Mouse (Mus musculus) kidney, adult 2 months (tissue): ENCODE measurements around the gene Foxp4. TPM values are rescaled to one million over a fixed set of nuclear protein-coding genes. Genes with fewer than 3 reads are reported as not detected.

ENCODE experiments used
- DNase-seq: peaks from one replicate; pipeline ENCODE4 v3.0.0; 2021
- H3K27ac ChIP-seq: fragments of 200-500 bp; 2 replicates; pipeline ENCODE4 v1.5.1; 2012; ENCODE audit warnings: low read depth, low read length, control low read depth, inconsistent platforms; ENCODE audit not compliant: insufficient read depth
- H3K27me3 ChIP-seq: fragments of 200-500 bp; replicated peaks from 2 replicates; pipeline ENCODE4 v1.6.1; 2012; ENCODE audit warnings: mild to moderate bottlenecking, moderate library complexity, low read length, inconsistent platforms; ENCODE audit not compliant: control insufficient read depth, insufficient read depth
- H3K36me3 ChIP-seq: fragments of 200-500 bp; 2 replicates; pipeline ENCODE4 v1.6.1; 2012; ENCODE audit warnings: mild to moderate bottlenecking, moderate library complexity, low read length, inconsistent platforms; ENCODE audit not compliant: control insufficient read depth, insufficient read depth
- H3K4me1 ChIP-seq: fragments of 200-500 bp; 2 replicates; pipeline ENCODE4 v1.6.1; 2011; ENCODE audit warnings: low read length; ENCODE audit not compliant: control insufficient read depth, insufficient read depth
- H3K4me3 ChIP-seq: fragments of 200-500 bp; 2 replicates; pipeline ENCODE4 v1.5.1; 2011; ENCODE audit warnings: mild to moderate bottlenecking, low read depth, low read length, control low read depth; ENCODE audit not compliant: insufficient read depth
- CTCF ChIP-seq: fragments of 200-500 bp; conservative IDR thresholded peaks from 2 replicates; pipeline ENCODE4 v1.5.1; 2011; ENCODE audit warnings: low read depth, mild to moderate bottlenecking, control low read depth, low read length, moderate library complexity, mixed read lengths; ENCODE audit not compliant: insufficient read depth, insufficient read length
- POLR2A ChIP-seq: fragments of 200-500 bp; IDR thresholded peaks from one replicate; pipeline ENCODE4 v1.6.1; 2011; ENCODE audit warnings: low read depth, low read length, control low read depth
- WGBS: fragments of 180-500 bp; shearing (Covaris S2); methylation state at CpG from one replicate; pipeline ENCODE4 v1.1.7; 2018; 5-methylcytosine and 5-hydroxymethylcytosine counted together
- polyA plus RNA-seq: library from polyadenylated mRNA; depleted of rRNA; stranded (reverse); fragments of >200 nt; gene quantifications from 2 replicates; pipeline ENCODE4 v1.2.3, GENCODE M21; 2012

Gene Foxp4
- polyA plus RNA-seq, 1 experiment = 23.5 TPM

DNA sequence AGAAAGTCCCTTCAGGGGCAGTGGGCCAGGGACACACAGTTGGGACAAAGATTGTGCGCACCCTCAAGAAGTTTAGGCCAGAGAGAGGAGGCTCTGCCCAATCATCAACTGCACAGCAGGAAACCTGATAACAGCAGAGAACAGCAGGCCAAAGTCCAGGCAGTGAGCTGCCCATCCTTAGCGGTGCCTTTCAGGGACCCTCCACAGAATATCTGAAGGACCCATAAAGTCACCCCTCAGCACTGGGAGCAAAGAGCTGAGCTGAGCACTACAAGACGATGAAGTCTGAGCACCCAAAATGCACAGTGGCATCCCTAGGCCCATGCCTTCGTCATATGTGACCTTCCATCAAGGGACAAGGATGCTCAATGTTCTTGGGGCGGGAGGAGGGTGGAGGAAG, 6.5 kb downstream of the Foxp4 start:
- TF ChIP-seq CTCF (no peak), POLR2A (no peak)
- no peaks in the 10 kb centered on the region for H3K4me1 ChIP-seq
- DNase-seq = no peak
- no peak overlapping the region for H3K27ac ChIP-seq
- H3K36me3 ChIP-seq = no peaks in the 10 kb centered on the region
- WGBS = 93% methylated on average over 5 of the region's 5 CpGs
- no peaks in the 10 kb centered on the region for H3K27me3 ChIP-seq
- H3K4me3 ChIP-seq = no peak overlapping the region

- WGBS = 78% methylated on average over 3 of the region's 3 CpGs
Observed at GRCm38 (mm10) chr17:47917212-47917611, 7.2 kb downstream of the Foxp4 start.

GRCm38 (mm10) chr17:47914676-47915219, 9.7 kb downstream of the Foxp4 start:
- 72% methylated on average over 9 of the region's 9 CpGs for WGBS
- no peaks in the 10 kb centered on the region for H3K4me1 ChIP-seq
- no peak overlapping the region for H3K27ac ChIP-seq
- no peaks in the 10 kb centered on the region for H3K27me3 ChIP-seq
- no peaks in the 10 kb centered on the region for H3K36me3 ChIP-seq
- H3K4me3 ChIP-seq = no peak overlapping the region
- no peak for DNase-seq
- TF ChIP-seq POLR2A (no peak), CTCF (no peak)

More at GRCm38 (mm10) chr17:47917212-47917611, 7.2 kb downstream of the Foxp4 start:
- Histone ChIP-seq H3K4me1 (no peaks in the 10 kb centered on the region), H3K27ac (no peak overlapping the region), H3K4me3 (no peak overlapping the region), H3K27me3 (no peaks in the 10 kb centered on the region), H3K36me3 (no peaks in the 10 kb centered on the region)
- no peak for TF ChIP-seq CTCF
- no peak for TF ChIP-seq POLR2A
- DNase-seq = no peak

GRCm38 (mm10) chr17:47909091-47910001, 15.1 kb downstream of the Foxp4 start:
- peak overlapping the region; percentile 46 for H3K4me3 ChIP-seq
- H3K27me3 ChIP-seq = no peaks in the 10 kb centered on the region
- no peaks in the 10 kb centered on the region for H3K36me3 ChIP-seq
- 21% methylated on average over 51 of the region's 51 CpGs for WGBS
- H3K27ac ChIP-seq = no peak overlapping the region
- no peak for TF ChIP-seq CTCF
- TF ChIP-seq POLR2A = no peak
- peak; percentile 83 for DNase-seq
- H3K4me1 ChIP-seq = no peaks in the 10 kb centered on the region

- Histone ChIP-seq H3K4me1 (no peaks in the 10 kb centered on the region), H3K27ac (no peak overlapping the region), H3K36me3 (no peaks in the 10 kb centered on the region), H3K27me3 (no peaks in the 10 kb centered on the region), H3K4me3 (no peak overlapping the region)
- TF ChIP-seq CTCF = no peak
- TF ChIP-seq POLR2A = no peak
- no peak for DNase-seq
- 100% methylated on average over 2 of the region's 2 CpGs for whole genome bisulfite sequencing
Observed at GRCm38 (mm10) chr17:47908079-47908478, 16.4 kb downstream of the Foxp4 start.

GRCm38 (mm10) chr17:47907366-47907920, 17.0 kb downstream of the Foxp4 start:
- H3K4me1 ChIP-seq = no peaks in the 10 kb centered on the region
- H3K36me3 ChIP-seq = no peaks in the 10 kb centered on the region
- no peak for TF ChIP-seq CTCF
- TF ChIP-seq POLR2A = no peak
- H3K4me3 ChIP-seq = no peak overlapping the region
- H3K27ac ChIP-seq = no peak overlapping the region
- no peaks in the 10 kb centered on the region for H3K27me3 ChIP-seq
- 90% methylated on average over 9 of the region's 9 CpGs for WGBS
- no peak for DNase-seq
